Mouse (Mus musculus) gastrocnemius, postnatal 36 days (tissue): Measurements from ENCODE around the gene Casz1. TPM values are rescaled to one million over a fixed set of nuclear protein-coding genes. Genes with fewer than 3 reads are reported as not detected.

Source experiments
- DNase-seq, 2 experiments: peaks; one replicate each; pipeline ENCODE4 v3.0.0; 2022
- intact Hi-C: fragments of 180-260 bp; cut with DNase I; formaldehyde crosslinking; loops from one replicate; pipeline ENCODE4 v1.15.1; 2025
- long read RNA-seq, 2 experiments: library from polyadenylated mRNA; stranded (forward); transcript quantifications; one replicate each; pipeline ENCODE4 v2.0.0; 2021
- total RNA-seq, 2 experiments: library from RNA; stranded (reverse); gene quantifications; 2 replicates each; pipeline ENCODE4 v1.2.3; 2021

Gene Casz1
- 10 to 100 TPM; 24.8 to 45.6 TPM for total RNA-seq
- long read RNA-seq, experiment 1, partial matches to known transcripts, result 0 of 10 reads
- long read RNA-seq, experiment 1, other reads (novel, unspliced or antisense), result 10 of 10 reads
- long read RNA-seq, experiment 2, full-length matches to known transcripts, result 1 of 21 reads
- long read RNA-seq, experiment 2, partial matches to known transcripts, result 4 of 21 reads
- long read RNA-seq, experiment 2, other reads (novel, unspliced or antisense), result 16 of 21 reads

- peak; percentile 86 to 91 for DNase-seq
- intact Hi-C loops, result loop anchor here (1.0 to 2.0 kb wide), 2 partner anchors 51 to 111 kb away; no protein-coding TSS in a partner anchor
Measured at GRCm38 (mm10) chr4:148804137-148804779, at the start of gene Casz1. TSS of gene Casz1 (plus strand) at chr4:148804429.

GRCm38 (mm10) chr4:148758863-148759262 lies 45.4 kb upstream of the Casz1 start:
- intact Hi-C loops, result no loop called here
- DNase-seq, result no peak

- intact Hi-C loops, result loop anchor here (5.0 kb wide), 1 partner anchor 37 kb away; no protein-coding TSS in a partner anchor
- DNase-seq, result no peak
Measured at GRCm38 (mm10) chr4:148760152-148760551, 44.1 kb upstream of the Casz1 start.

GRCm38 (mm10) chr4:148766021-148766775 lies 38.0 kb upstream of the Casz1 start:
- intact Hi-C loops, result no loop called here
- DNase-seq, result no peak

GRCm38 (mm10) chr4:148767655-148768305 lies 36.4 kb upstream of the Casz1 start:
- no peak for DNase-seq
- intact Hi-C loops, result no loop called here

GRCm38 (mm10) chr4:148768649-148769048 lies 35.6 kb upstream of the Casz1 start:
- intact Hi-C loops, result no loop called here
- no peak for DNase-seq

GRCm38 (mm10) chr4:148770582-148771408 lies 33.4 kb upstream of the Casz1 start:
- intact Hi-C loops, result no loop called here
- DNase-seq, result no peak

- no peak for DNase-seq
- intact Hi-C loops, result no loop called here
Measured at GRCm38 (mm10) chr4:148771409-148771929, 32.8 kb upstream of the Casz1 start.

GRCm38 (mm10) chr4:148772658-148773057 lies 31.6 kb upstream of the Casz1 start:
- DNase-seq, result no peak
- intact Hi-C loops, result no loop called here

GRCm38 (mm10) chr4:148774036-148774435 lies 30.2 kb upstream of the Casz1 start:
- intact Hi-C loops, result no loop called here
- DNase-seq, result no peak

GRCm38 (mm10) chr4:148775476-148776269 lies 28.6 kb upstream of the Casz1 start:
- intact Hi-C loops, result no loop called here
- DNase-seq, result no peak

- intact Hi-C loops, result no loop called here
- no peak for DNase-seq
Measured at GRCm38 (mm10) chr4:148780097-148780621, 24.1 kb upstream of the Casz1 start.

GRCm38 (mm10) chr4:148781516-148781915 lies 22.7 kb upstream of the Casz1 start:
- DNase-seq, result no peak
- intact Hi-C loops, result no loop called here

GRCm38 (mm10) chr4:148782880-148783279 lies 21.3 kb upstream of the Casz1 start:
- intact Hi-C loops, result no loop called here
- DNase-seq, result no peak

GRCm38 (mm10) chr4:148783760-148784159 lies 20.5 kb upstream of the Casz1 start:
- intact Hi-C loops, result no loop called here
- DNase-seq, result no peak

- intact Hi-C loops, result no loop called here
- DNase-seq, result no peak
Measured at GRCm38 (mm10) chr4:148785053-148785567, 19.1 kb upstream of the Casz1 start.

GRCm38 (mm10) chr4:148785995-148786394 lies 18.2 kb upstream of the Casz1 start:
- intact Hi-C loops, result no loop called here
- no peak for DNase-seq

GRCm38 (mm10) chr4:148790940-148791339 lies 13.3 kb upstream of the Casz1 start:
- no peak for DNase-seq
- intact Hi-C loops, result no loop called here
